Mouse (Mus musculus) mesoderm, embryonic 11.5 days (tissue): ENCODE data around the gene Scd3.
"Not testable (repeated sequence)": the region's sequence is repeated elsewhere in the genome, so short reads cannot be mapped to it uniquely, and the experiment has no call there.

ENCODE experiments used
- DNase-seq: peaks from one replicate; pipeline ENCODE4 v3.0.0-alpha.2; 2012; ENCODE audit warnings: low read depth, low spot score

The Scd3 gene

DNA sequence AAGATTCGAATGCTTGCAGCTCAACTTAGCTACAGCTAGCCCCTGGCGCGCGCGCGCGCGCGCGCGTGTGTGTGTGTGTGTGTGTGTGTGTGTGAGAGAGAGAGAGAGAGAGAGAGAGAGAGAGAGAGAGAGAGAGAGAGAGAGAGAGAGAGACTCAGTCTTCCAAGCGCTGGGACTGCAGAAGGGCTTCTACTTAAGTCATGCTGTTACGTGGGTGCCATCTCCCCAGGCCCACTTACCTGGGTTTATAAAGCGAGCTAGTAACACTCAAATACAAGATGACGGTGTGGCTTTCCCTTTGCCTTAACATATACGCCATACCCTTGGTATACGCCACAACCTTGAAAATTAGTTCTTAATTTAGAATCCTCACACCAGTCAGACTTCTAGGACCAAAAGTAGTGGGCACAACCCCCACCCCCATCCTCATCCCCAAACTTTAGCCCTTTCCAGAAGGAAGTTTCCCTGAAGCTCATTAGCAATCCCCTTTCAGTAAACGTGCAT is 64.5 kb downstream of the Scd3 start:
- DNase-seq: no peak

DNA sequence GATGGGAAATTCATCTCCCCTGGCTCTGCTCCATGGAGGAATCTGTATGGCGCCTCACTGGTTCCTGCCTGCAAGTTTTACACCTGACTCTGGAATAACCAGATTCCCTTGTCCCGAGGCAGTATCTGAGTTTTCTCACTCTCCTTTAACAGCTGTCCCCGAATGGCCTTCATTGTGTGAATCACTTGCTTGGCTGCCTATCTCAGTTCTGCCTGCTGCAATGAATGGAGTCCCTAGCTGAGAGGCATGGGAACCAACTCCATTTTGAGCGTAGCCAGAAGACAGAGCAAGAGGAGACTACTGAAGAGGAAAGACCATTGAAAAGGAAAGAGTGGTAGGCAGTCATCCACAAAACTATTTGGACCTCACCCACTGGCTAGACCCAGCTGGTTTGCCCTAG is 70.6 kb downstream of the Scd3 start:
- DNase-seq: no peak

DNA sequence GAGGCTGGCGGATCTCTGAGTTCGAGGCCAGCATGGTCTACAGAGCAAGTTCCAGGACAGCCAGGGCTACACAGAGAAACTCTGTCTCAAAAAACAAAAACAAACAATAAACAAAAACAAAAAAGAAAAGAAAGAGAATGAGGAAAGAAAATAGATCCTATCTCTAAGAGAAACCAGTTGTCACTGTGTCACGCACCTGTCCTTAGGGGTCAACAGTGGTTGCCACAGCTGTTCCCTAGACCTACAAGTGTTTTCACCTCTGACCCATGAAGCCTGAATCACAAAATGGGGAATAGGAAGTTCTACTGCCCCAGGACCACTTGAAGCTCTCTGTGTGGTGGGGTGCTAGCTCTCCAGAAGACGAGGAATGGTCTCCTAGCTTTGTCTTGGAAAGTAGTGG is 71.4 kb downstream of the Scd3 start:
- no peak for DNase-seq

DNA sequence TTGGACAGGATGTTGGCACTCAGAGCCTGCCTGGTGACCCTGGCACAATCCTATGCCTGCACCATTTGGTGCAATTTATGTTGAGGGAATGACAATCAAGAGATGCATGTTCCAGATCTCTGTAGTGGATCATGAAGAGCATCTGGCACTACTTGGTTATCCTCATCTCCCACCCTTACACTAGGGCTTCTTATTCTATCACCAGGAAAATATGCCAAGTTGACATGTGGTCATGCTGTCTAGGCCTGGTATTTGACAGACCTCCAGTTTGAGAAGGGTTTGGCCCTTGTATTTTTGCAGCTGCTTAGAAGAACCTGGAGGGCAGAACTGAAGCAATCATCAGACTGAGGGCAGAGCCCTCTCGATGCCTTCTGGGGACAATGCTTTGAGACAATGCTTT is 72.3 kb downstream of the Scd3 start:
- no peak for DNase-seq

DNA sequence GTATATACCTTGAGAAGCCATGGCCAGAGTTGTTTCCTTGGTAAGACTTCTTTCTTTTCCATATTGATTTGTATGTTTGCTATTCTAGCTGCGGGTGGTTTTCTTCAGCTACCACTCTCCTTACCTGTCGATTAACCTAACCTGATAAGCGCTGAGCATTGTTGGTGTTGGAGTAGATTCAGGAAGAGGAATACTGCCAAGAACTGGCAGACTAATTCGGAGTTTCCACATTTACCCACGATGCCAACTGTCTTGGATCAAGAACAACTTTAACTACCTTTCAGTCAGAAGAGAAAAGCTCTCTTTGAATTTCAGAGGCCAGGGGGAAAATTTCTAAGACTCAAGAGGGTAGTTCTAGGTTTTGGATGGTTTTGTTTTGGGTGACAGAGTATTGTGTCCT is 73.8 kb downstream of the Scd3 start:
- DNase-seq: no peak

DNA sequence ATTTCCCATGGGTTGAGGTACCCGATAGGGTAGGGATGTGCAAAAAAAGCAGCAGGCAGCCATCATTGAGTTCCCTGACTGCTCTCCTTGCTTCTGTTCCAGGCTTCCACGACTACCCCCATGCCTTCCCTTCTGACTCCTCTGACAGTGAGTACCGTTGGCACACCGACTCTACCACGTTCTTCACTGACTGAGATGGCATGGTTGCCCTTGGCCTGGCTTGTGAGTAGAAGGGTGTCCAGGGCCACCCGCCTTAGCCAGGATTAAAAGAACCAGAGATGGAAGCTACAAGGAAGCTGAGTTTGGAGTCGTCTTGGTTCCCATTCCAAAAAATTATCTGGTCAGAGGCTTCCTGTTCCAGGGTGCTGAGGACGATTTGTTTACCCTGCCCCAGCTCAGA is 74.9 kb downstream of the Scd3 start:
- no peak for DNase-seq

DNA sequence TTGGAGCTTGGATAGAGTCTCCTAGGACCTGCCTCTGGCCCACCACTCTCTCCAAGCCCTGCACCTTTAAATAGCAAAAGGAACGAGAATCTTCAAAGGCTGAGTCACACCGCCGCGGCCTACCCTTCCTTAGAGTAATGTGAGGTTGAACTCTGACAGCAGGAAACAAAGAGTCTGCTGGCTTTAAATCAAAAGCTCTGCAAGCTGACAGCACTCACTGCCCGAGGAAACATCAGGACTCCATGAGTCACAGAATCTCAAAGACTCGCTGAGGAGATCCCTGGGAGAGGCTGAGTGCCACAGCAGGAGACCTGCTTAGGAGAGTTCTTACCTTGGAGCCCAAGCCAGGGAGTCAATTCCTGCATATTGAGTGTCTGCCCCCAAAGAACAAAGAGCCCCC is 77.7 kb downstream of the Scd3 start:
- DNase-seq: peak; percentile 73

DNA sequence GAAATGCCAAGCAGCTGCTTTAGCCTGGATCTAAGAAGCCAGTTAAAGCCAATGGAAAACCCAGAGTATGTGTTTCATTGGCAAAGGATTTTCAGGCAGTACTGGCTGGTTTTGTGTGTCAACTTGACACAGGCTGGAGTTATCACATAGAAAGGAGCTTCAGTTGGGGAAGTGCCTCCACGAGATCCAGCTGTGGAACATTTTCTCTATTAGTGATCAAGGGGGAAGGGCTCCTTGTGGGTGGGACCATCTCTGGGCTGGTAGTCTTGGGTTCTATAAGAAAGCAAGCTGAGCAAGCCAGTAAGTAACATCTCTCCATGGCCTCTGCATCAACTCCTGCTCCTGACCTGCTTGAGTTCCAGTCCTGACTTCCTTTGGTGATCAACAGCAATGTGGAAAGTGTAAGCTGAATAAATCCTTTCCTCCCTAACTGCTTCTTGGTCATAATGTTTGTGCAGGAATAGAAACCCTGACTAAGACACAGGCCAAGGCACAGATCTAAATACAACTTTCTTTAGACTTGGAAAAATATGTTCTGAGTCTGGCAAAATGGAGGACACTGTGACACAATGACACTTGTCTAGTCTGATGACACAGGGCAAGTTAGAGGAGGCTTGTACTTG is 78.9 kb downstream of the Scd3 start:
- DNase-seq: not testable (repeated sequence)

DNA sequence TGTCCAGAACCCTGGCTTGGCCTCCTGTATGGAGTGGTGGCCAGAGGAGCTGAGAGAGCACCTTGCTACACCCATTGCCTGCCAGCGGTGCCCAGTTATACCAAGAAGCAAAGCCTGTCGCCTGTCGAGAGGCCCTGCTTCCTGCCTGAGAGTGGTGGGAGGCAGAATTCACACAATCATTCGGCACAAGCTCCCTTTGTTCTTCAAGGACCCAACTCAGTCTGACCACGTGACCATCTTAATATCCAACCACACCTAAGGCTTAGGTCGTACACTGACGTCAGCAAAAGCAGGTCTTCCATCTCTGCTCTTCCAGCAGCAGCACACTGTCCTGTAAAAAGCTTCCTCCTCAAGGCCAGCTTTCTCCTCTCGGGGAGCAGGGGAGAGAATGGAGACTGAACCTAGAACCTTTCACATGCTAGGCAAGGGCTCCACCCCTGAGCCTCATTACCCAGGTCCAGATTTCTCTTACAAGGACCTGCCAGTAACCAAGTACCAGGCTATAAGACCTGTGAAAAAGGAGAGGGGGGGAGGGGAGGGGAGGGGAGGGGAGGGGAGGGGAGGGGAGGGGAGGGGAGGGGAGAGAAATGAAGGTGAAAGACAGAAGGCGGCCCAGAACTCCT is 79.6 kb downstream of the Scd3 start:
- DNase-seq: no peak

DNA sequence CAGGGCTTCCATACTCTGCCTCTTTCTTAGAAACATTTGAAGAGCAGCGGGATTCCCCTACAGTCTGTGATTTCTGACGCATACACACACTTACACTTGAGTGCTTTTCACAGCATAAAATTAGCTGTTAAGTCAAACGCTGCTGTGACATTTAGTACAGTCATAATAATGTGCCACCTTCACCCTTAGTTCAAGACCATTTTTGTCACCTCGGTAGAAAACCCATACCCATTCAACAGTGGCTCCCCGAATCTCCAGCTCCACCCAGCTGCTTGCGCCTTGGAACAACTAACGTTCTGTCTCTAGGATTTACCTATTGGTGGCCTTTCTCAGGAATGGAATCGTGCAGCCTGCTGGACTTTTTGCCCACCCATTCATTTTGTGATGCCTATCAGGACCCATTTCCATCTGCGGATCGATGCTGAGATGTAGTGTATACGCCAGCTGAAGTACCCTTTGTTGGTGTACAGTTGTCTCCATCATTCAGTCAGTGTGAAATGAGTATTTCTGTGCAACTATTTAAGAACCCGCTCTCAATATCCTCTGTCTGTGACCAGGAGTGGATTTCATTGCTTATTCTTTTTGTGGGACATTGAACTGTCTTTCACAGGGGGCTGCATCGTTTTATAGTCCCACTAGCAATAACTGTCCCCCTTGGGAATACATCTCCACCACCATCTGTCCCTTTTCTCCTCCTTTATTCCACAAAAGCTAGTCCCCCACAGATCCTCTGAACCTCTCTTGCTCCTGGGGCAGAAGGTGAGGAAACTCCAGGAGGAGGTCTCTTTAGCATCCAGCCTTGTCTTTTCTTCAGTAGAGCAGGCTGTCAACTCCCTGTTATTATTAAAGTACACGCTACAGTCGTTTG is 80.3 kb downstream of the Scd3 start:
- DNase-seq: no peak

DNA sequence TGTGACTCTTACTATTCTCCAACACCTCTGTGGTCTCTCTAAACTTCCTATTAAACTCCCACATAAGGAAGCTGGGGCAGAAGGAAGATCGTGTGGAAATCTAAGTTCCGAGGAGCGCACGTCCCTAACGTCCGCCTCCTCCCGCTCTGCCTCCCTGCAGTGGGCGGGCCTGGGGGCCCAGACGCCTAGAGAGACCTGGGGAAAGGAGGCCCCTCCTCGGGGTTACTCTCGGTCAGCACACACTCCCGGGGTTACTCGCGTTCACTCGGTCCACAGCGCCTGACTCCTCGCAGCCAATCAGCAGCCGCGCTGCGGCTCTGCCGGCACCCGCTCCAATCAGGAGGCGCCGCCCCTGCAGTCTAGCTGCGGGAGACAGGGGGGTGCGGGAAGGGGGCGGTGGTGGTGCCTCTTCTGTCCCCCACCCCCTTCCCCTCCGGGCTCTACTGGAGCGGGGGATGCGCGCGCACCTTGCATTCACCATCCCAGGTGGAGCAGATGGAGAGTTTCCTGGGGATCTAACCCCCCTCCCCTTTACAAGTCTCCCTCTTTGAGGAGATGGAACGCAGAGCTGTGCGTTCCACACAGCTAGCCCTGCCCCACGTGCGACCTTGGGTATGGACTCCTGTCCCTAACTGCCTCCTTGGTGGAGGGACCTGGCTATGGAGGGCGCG is 81.1 kb downstream of the Scd3 start:
- peak; percentile 98 for DNase-seq

DNA sequence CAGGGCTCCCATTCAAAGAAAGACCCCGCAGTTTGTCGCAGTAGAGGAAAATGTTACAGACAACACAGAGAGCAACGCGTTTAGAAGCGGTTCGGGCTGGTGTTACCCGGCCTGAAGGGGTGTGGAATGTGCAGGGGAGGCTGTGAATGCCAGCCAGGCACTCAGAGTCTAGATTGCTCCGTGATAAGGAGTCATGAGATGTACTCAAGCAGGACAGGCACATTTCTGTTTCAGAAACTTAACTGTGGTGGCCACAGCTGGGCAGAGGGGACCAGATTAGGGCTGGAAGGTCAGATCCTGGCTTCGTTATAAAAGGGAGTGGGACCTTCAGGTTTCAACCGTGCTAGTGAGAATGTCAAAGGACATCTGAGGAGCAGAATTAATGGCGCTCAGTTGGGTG is 81.7 kb downstream of the Scd3 start:
- DNase-seq: no peak

DNA sequence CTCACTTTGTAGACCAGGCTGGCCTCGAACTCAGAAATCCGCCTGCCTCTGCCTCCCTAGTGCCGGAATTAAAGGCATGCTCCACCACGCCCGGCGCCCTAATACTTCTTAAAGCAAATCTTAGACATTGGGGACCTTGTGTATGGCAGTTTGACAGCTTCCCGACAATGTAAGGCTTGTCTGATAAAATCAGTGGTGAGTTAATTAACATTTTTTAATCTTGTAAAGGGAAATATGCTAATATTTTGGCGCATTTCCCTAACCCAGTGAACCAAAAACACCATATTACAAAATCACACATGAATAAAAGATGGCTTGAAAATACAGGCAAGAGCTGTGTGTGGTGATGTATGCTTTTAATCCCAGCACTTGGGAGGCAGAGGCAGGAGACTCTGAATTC is 82.5 kb downstream of the Scd3 start:
- no peak for DNase-seq

DNA sequence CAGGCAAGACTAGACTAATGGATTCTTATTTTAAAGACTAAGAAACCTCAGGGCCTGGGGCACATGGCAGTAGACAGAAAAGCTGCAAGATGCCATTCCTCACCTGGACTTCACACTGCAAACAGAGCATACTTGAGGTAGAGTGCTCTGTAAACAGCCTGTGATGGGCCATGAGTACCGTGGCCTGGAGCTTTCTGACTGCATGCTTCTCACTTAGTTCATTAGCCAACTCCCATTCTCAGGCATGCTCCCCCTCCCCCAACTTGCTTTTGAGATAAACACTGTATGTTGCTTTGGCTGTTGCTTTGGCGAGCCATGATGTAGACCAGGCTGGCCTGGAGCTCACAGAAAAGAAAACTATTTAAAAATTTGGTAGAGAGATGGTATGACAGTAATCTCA is 83.0 kb downstream of the Scd3 start:
- DNase-seq: no peak

DNA sequence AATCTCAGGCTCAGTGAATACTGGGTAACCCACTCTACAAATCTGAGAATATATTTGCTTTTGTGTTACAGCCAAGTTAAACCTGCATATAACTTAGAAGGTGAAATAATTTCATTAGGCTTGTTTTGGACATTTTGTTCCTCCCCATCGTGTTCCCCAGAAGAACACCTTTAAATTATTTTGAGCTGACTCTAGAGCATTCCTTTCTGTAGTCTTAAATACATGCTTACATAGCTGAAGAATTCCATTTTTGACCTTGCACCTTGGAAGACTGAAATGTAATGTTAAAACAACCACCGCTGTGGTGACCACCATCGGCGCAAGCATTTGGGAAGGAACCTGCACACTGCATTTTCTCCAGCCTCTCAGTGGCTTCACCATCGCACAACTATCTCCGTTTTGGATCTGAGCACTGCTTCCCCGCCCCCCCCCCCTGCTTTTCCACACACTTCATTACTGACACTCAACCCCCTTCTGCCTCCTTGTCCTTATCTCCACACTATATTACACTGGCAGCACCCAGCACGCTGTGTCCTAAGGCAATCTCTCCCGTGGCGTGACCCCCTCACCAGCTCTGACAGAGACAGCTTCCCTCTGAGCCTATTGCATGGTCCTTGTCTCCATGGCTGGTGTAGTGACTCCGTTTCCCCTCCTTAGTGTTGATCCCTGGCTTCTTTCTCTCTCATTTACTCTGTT is 84.5 kb downstream of the Scd3 start:
- no peak for DNase-seq

DNA sequence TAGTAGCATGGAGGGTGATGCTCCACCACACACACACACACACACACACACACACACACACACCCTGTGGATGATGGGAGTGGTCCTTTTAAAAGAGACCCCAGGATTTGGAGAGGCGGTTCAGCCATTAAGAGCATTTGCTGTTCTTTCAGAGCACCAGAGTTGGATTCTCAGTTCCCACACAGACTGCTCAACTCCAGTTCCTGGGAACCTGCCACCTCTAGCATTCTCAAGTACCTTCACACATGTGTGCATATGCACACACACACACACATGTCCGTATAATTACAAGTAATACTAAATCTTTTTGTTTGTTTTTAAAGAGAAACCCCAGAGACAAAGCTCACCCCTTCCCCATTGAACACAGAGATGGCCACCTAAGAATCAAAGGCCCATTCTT is 89.0 kb downstream of the Scd3 start:
- DNase-seq: no peak

DNA sequence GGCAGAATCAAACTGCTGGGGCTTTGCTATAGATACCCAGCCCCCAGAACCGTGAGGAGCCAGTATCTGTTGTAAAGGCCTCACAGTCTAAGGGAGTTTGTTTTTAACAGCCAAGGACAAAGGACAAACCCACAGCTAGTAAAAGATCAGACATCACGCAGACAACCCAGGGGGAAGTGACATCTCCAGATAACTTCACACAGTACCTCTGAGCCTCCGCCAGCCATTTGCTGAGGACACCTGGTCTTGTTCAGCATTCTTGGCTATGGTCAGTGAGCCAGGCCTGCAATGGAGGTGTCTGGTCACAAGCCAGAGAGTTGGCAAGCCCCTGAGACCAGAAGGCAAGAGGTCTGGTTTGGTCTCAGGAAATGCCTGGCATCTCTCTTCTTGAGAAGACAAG is 89.4 kb downstream of the Scd3 start:
- no peak for DNase-seq

DNA sequence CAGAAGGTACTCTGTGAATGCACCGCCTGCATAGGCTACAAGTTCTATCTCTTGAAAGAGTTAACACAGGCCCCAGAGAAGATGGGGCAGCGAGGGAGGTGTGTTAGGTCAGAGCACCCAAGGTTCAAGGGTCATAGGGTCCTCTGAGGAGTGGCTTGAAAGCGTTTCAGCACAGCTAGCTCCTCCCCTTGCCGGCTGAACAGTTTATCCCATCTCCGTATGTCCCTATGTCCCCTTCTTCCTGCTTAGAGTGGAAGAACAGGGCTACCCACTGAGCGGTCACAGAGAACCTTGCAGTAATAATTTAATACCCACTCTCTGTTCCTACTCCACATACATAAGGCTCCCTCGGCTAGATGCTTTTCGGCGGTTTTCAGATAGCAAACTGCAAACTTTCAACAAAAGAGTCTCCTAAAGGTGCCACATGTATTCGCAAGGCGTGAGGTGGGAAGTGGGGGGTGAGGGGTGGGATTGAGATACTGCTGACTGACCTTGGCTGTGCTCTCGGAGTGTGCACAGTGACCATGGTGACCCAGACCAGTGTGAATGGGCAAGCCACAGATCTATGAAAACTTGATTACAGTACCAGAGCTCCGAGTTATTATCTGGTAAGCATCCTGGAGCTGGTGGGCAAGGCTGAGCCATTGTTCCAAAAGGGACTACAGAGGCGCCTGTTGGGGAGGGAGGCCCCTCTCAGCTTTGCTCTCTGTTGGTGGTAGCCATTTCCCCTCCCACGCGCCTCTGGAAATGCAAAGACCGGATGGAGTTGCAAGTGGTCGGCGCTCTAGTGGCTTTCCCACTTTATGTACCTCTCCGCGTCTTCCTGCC is 90.1 kb downstream of the Scd3 start, which contains the start of gene Scd2:
Scd2 (plus strand) TSS at position 734 of the 828 bp plus-strand sequence.
- DNase-seq: no peak
